Comparison of ENCODE assay signal across 9 mouse cellular contexts in genomic region chr5:138618353-138618752, GRCm38 (mm10). TPM values are rescaled to one million over a fixed set of nuclear protein-coding genes. Genes with fewer than 3 reads are reported as not detected.
DNase-seq lines count a peak whose midpoint lies in the region; ATAC-seq and TF ChIP-seq lines count a peak whose summit lies in the region.
"Had no signal": no experiment of that assay in that cellular context is flagged by ENCODE, and none has a peak within 500 bp of the region (broad histone marks: within the 10 kb centered on the region; RNA-seq: fewer than 3 reads in every experiment).

No protein-coding gene starts in this region.

- ATAC-seq in forebrain, embryonic 11.5 days (replicated peaks; ENCODE audit: low FRiP score): no peak
- no peak for ATAC-seq in liver, embryonic 15.5 days (ENCODE audit: insufficient read depth)

- no peak for TF ChIP-seq POLR2A in heart, adult 2 months (IDR thresholded peaks at IDR 0.05; ENCODE audit: insufficient read depth, low read depth, low read length)

- peak; percentile 42 for TF ChIP-seq CTCF in heart, adult 2 months (IDR thresholded peaks at IDR 0.05)

- 100% methylated on average over 1 of the region's 1 CpGs for WGBS in heart, adult 2 months
- 95% methylated on average over 1 of the region's 1 CpGs for WGBS in forebrain, embryonic 11.5 days
- WGBS in liver, embryonic 15.5 days (ENCODE audit: insufficient replicate concordance): 84% methylated on average over 1 of the region's 1 CpGs

- H3K9ac ChIP-seq in heart, adult 2 months (ENCODE audit: low read depth, low read length): no peak overlapping the region
- H3K9ac ChIP-seq in forebrain, embryonic 11.5 days (ENCODE audit: low read length): no peak overlapping the region
- no peak overlapping the region for H3K9ac ChIP-seq in liver, embryonic 15.5 days

- H3K4me1 ChIP-seq in heart, adult 2 months (ENCODE audit: control insufficient read depth, insufficient read depth, low read length): peaks cover 5% of the 10 kb centered on the region
- H3K4me1 ChIP-seq in forebrain, embryonic 11.5 days (replicated peaks; ENCODE audit: control insufficient read depth, insufficient read depth, low read length): no peaks in the 10 kb centered on the region
- peaks cover 13% of the 10 kb centered on the region for H3K4me1 ChIP-seq in liver, embryonic 15.5 days (replicated peaks)

- H3K4me3 ChIP-seq in heart, adult 2 months: peak overlapping the region; percentile 78
- peak overlapping the region; percentile 72; the same call in 1 of the 2 replicates for H3K4me3 ChIP-seq in forebrain, embryonic 11.5 days (ENCODE audit: low read depth, low read length)
- H3K4me3 ChIP-seq in liver, embryonic 15.5 days (replicated peaks): peak overlapping the region; percentile 75

- no peaks in the 10 kb centered on the region; the same call in 1 of the 2 replicates for H3K27me3 ChIP-seq in heart, adult 2 months (ENCODE audit: control insufficient read depth, insufficient read depth, low read length)
- H3K27me3 ChIP-seq in forebrain, embryonic 11.5 days (ENCODE audit: control insufficient read depth, insufficient read depth, low read length): no peaks in the 10 kb centered on the region
- no peaks in the 10 kb centered on the region for H3K27me3 ChIP-seq in liver, embryonic 15.5 days

- no peak for TF ChIP-seq EP300 in heart, adult 2 months (IDR thresholded peaks at IDR 0.05; ENCODE audit: insufficient read depth, low read depth, low read length)

- H3K4me2 ChIP-seq in forebrain, embryonic 11.5 days (ENCODE audit: low read depth, low read length, severe bottlenecking): peak overlapping the region; percentile 13; the same call in 1 of the 2 replicates
- peak overlapping the region; percentile 73 for H3K4me2 ChIP-seq in liver, embryonic 15.5 days

- H3K79me2 ChIP-seq in heart, adult 2 months (replicated peaks; ENCODE audit: control insufficient read depth, insufficient read depth, low read length): peaks cover 6% of the 10 kb centered on the region

- no peak overlapping the region for H3K27ac ChIP-seq in heart, adult 2 months
- no peak overlapping the region for H3K27ac ChIP-seq in forebrain, embryonic 11.5 days (ENCODE audit: low read depth, low read length)
- no peak overlapping the region for H3K27ac ChIP-seq in liver, embryonic 15.5 days (replicated peaks)

- intact Hi-C loops in heart, adult 2 months (cut with DNase I): no loop called here
- intact Hi-C loops in heart, postnatal 10 days (cut with DNase I): loop anchor here (5.0 kb wide), 1 partner anchor 176 kb away; the partner anchor contains the start of gene Zfp157

- no peak for DNase-seq in heart, adult 2 months
- DNase-seq in heart, postnatal 10 days: no peak
- peak; percentile 56 to 59 for DNase-seq in B cell, adult 2 months
- DNase-seq in forebrain, embryonic 11.5 days (ENCODE audit: low spot score): no peak
- DNase-seq in thymus, postnatal 4 days: peak; percentile 54
- no peak for DNase-seq in left cerebral cortex, adult 18-20 months (ENCODE audit: low spot score in 2 of 2)
- DNase-seq in urinary bladder, adult 18-20 months (ENCODE audit: low spot score in 2 of 2): no peak

- H3K9me3 ChIP-seq in forebrain, embryonic 11.5 days (ENCODE audit: control insufficient read depth, low read length): peaks cover 12% of the 10 kb centered on the region
- no peaks in the 10 kb centered on the region for H3K9me3 ChIP-seq in liver, embryonic 15.5 days (replicated peaks)

- peaks cover 14% of the 10 kb centered on the region for H3K36me3 ChIP-seq in heart, adult 2 months (ENCODE audit: control insufficient read depth, insufficient read depth, low read length)
- H3K36me3 ChIP-seq in forebrain, embryonic 11.5 days (ENCODE audit: control insufficient read depth, insufficient read depth, low read length): peaks cover 34% of the 10 kb centered on the region
- peaks cover 39% of the 10 kb centered on the region for H3K36me3 ChIP-seq in liver, embryonic 15.5 days (replicated peaks)

RNA-seq across cellular contexts. Expression of gene Zfp68, which starts 1.2 kb away (rescaled TPM):
- total RNA-seq in heart, adult 2 months (2021): 10 to 100 TPM; 17.7 to 19.4 TPM
- polyA plus RNA-seq in heart, adult 2 months (2012; rRNA removed): 6.8 and 13.8 TPM in 2 replicates
- 10 to 100 TPM; 27.2 to 30.6 TPM for total RNA-seq in heart, postnatal 10 days (2021)
- 65.0 and 67.5 TPM in 2 replicates for polyA plus RNA-seq in forebrain, embryonic 11.5 days (2014; fragmentation: Nextera tagmentation; extraction: Ambion mirVana)
- 12.6 and 14.3 TPM in 2 replicates for polyA plus RNA-seq in liver, embryonic 15.5 days (2015; fragmentation: Nextera tagmentation; extraction: Ambion mirVana)
- total RNA-seq in left cerebral cortex, adult 18-20 months (2021): 10 to 100 TPM; 31.2 to 33.8 TPM

RNA-seq across cellular contexts. Expression of gene A430033K04Rik, which starts 4.3 kb away (rescaled TPM):
- 1 to 10 TPM; 3.5 to 4.3 TPM for total RNA-seq in heart, adult 2 months (2021)
- polyA plus RNA-seq in heart, adult 2 months (2012; rRNA removed): 0.98 and 2.9 TPM in 2 replicates
- 1 to 10 TPM; 6.2 to 6.3 TPM for total RNA-seq in heart, postnatal 10 days (2021)
- 11.9 and 14.3 TPM in 2 replicates for polyA plus RNA-seq in forebrain, embryonic 11.5 days (2014; fragmentation: Nextera tagmentation; extraction: Ambion mirVana)
- polyA plus RNA-seq in liver, embryonic 15.5 days (2015; fragmentation: Nextera tagmentation; extraction: Ambion mirVana): 3.7 and 3.8 TPM in 2 replicates
- total RNA-seq in left cerebral cortex, adult 18-20 months (2021): 10 to 100 TPM; 15.9 to 16.7 TPM

RNA-seq across cellular contexts. Expression of gene 1700123K08Rik, which starts 53.8 kb away (rescaled TPM):
- total RNA-seq in heart, adult 2 months (2021): not detected
- polyA plus RNA-seq in heart, adult 2 months (2012; rRNA removed): 0.20 TPM in 1 of 2 replicates, not detected in the other
- not detected for total RNA-seq in heart, postnatal 10 days (2021)
- polyA plus RNA-seq in forebrain, embryonic 11.5 days (2014; fragmentation: Nextera tagmentation; extraction: Ambion mirVana): not detected in 2 replicates
- not detected in 2 replicates for polyA plus RNA-seq in liver, embryonic 15.5 days (2015; fragmentation: Nextera tagmentation; extraction: Ambion mirVana)
- not detected for total RNA-seq in left cerebral cortex, adult 18-20 months (2021)
- total RNA-seq: neutrophil, adult 5-6 weeks had no signal

Comparison
In these comparisons a context has a peak if more than half of its experiments do, and no peak if none do; other contexts are left out.
1. DNase-seq: peak in B cell, adult 2 months (2 of 2) and thymus, postnatal 4 days (single experiment); none in heart, adult 2 months (0 of 2), heart, postnatal 10 days (0 of 2), forebrain, embryonic 11.5 days (single experiment), left cerebral cortex, adult 18-20 months (0 of 2) and urinary bladder, adult 18-20 months (0 of 2).
2. Peak in every context shown above with its lines, with median percentiles within 50 percentile points of each other: H3K4me3 ChIP-seq.